Mouse (Mus musculus): ENCODE data around the gene Tctn1.

- no peak for TF ChIP-seq POLR2A (IDR thresholded peaks at IDR 0.05; ENCODE audit: low read depth, low read length)
- no peak for TF ChIP-seq CTCF (IDR thresholded peaks at IDR 0.05; ENCODE audit: extremely low read depth, insufficient read depth, insufficient read length, insufficient replicate concordance)
Measured at GRCm38 (mm10) chr5:122237200-122237599, 27.1 kb downstream of the Tctn1 start.
